In genomic region chr7:110201933-110202332, GRCm38 (mm10) we compare ENCODE assay signal across 16 mouse cellular contexts.
"Had no signal": no experiment of that assay in that cellular context is flagged by ENCODE, and none has a peak within 500 bp of the region (broad histone marks: within the 10 kb centered on the region; RNA-seq: fewer than 3 reads in every experiment).

No protein-coding gene starts in this region.

- DNase-seq: gastrocnemius, adult 2 months; gastrocnemius, postnatal 10 days; gastrocnemius, postnatal 25 days; heart, adult 2 months; heart, postnatal 10 days; heart, postnatal 4 days; kidney, adult 18-20 months; kidney, adult 8-10 months; kidney, postnatal 10 days; kidney, postnatal 25 days; liver; liver, embryonic 13.5 days had no signal

- ATAC-seq: hindbrain, embryonic 16.5 days; inflammation-experienced regulatory T-cells, adult 6 months; intestine, embryonic 15.5 days; intestine, postnatal 0 days had no signal
